Mouse (Mus musculus) liver, embryonic 16.5 days (tissue): ENCODE measurements around the gene Pde1b. TPM values are rescaled to one million over a fixed set of nuclear protein-coding genes. Genes with fewer than 3 reads are reported as not detected.

Experiments
- ATAC-seq: fragments of 200-750 bp; cut with Nextera tagmentation; 2 replicates; pipeline ENCODE4 v1.8.0; 2017; ENCODE audit warnings: low read depth, mild to moderate bottlenecking, moderate number of reproducible peaks, moderate library complexity
- H3K27ac ChIP-seq: fragments of 300-500 bp; sonication (generic); 2 replicates; pipeline ENCODE4 v1.5.1; 2014; ENCODE audit warnings: mild to moderate bottlenecking, low read length
- H3K27me3 ChIP-seq: fragments of 300-500 bp; sonication (generic); 2 replicates; pipeline ENCODE4 v1.6.1; 2014; ENCODE audit warnings: low read depth, low read length, mixed read lengths; ENCODE audit not compliant: control insufficient read depth, insufficient read depth
- H3K36me3 ChIP-seq: fragments of 300-500 bp; sonication (generic); 2 replicates; pipeline ENCODE4 v1.6.1; 2014; ENCODE audit warnings: mild to moderate bottlenecking; ENCODE audit not compliant: control insufficient read depth, insufficient read depth
- H3K4me1 ChIP-seq: fragments of 300-500 bp; sonication (generic); 2 replicates; pipeline ENCODE4 v1.6.1; 2014; ENCODE audit warnings: low read depth, low read length, mixed read lengths; ENCODE audit not compliant: control insufficient read depth
- H3K4me2 ChIP-seq: fragments of 300-500 bp; sonication (generic); 2 replicates; pipeline ENCODE4 v1.6.1; 2014; ENCODE audit warnings: low read depth, low read length, mixed read lengths
- H3K4me3 ChIP-seq: fragments of 300-500 bp; sonication (generic); 2 replicates; pipeline ENCODE4 v1.5.1; 2014; ENCODE audit warnings: low read depth, mild to moderate bottlenecking, low read length
- H3K9ac ChIP-seq: fragments of 300-500 bp; sonication (generic); 2 replicates; pipeline ENCODE4 v1.6.1; 2014; ENCODE audit warnings: low read depth, low read length
- H3K9me3 ChIP-seq: fragments of 300-500 bp; sonication (generic); replicated peaks from 2 replicates; pipeline ENCODE4 v1.6.1; 2016; ENCODE audit warnings: low read length; ENCODE audit not compliant: control insufficient read depth
- WGBS: fragments of 180-500 bp; shearing (Covaris S2); extraction: QIAGEN DNeasy Blood & Tissue Kit; methylation state at CpG from one replicate; pipeline ENCODE4 v1.1.7; 2014; ENCODE audit not compliant: insufficient replicate concordance; 5-methylcytosine and 5-hydroxymethylcytosine counted together
- polyA plus RNA-seq: library from polyadenylated mRNA; unstranded; fragments of >200 nt; fragmentation: Nextera tagmentation; extraction: Ambion mirVana; gene quantifications from 2 replicates; pipeline ENCODE4 v1.2.1, GENCODE M21; 2015

Pde1b gene
- polyA plus RNA-seq, 1 experiment from 2014 or later: 0.31 TPM

GRCm38 (mm10) chr15:103518600-103519385 is 16.0 kb downstream of the Pde1b start:
- Histone ChIP-seq H3K4me2 (no peak overlapping the region), H3K9me3 (no peaks in the 10 kb centered on the region), H3K27ac (no peak overlapping the region), H3K4me3 (no peak overlapping the region), H3K27me3 (no peaks in the 10 kb centered on the region; the same call in 1 of the 2 replicates), H3K9ac (no peak overlapping the region), H3K4me1 (no peaks in the 10 kb centered on the region), H3K36me3 (no peaks in the 10 kb centered on the region)
- ATAC-seq: no peak
- WGBS: 36% methylated on average over 4 of the region's 5 CpGs

- H3K4me2 ChIP-seq: no peak overlapping the region
- H3K9ac ChIP-seq: no peak overlapping the region
- no peak overlapping the region for H3K27ac ChIP-seq
- WGBS: 30% methylated on average over 4 of the region's 4 CpGs
- ATAC-seq: no peak
- H3K4me3 ChIP-seq: no peak overlapping the region
- H3K36me3 ChIP-seq: no peaks in the 10 kb centered on the region
- H3K9me3 ChIP-seq: no peaks in the 10 kb centered on the region
- no peaks in the 10 kb centered on the region for H3K4me1 ChIP-seq
- no peaks in the 10 kb centered on the region for H3K27me3 ChIP-seq
Observed at GRCm38 (mm10) chr15:103519386-103520378, 16.8 kb downstream of the Pde1b start.

- no peak for ATAC-seq
- no peak overlapping the region for H3K27ac ChIP-seq
- no peaks in the 10 kb centered on the region for H3K27me3 ChIP-seq
- H3K9me3 ChIP-seq: no peaks in the 10 kb centered on the region
- no peaks in the 10 kb centered on the region for H3K4me1 ChIP-seq
- 38% methylated on average over 3 of the region's 3 CpGs for WGBS
- H3K9ac ChIP-seq: no peak overlapping the region
- H3K4me3 ChIP-seq: no peak overlapping the region
- H3K4me2 ChIP-seq: no peak overlapping the region
- H3K36me3 ChIP-seq: no peaks in the 10 kb centered on the region
Observed at GRCm38 (mm10) chr15:103522458-103523099, 19.7 kb downstream of the Pde1b start.

GRCm38 (mm10) chr15:103523156-103523555 is 20.3 kb downstream of the Pde1b start:
- Histone ChIP-seq H3K4me2 (no peak overlapping the region), H3K27me3 (no peaks in the 10 kb centered on the region), H3K27ac (no peak overlapping the region), H3K36me3 (no peaks in the 10 kb centered on the region), H3K9me3 (no peaks in the 10 kb centered on the region), H3K4me1 (no peaks in the 10 kb centered on the region), H3K4me3 (no peak overlapping the region), H3K9ac (no peak overlapping the region)
- ATAC-seq: no peak
- WGBS: 58% methylated on average over 3 of the region's 3 CpGs

- Histone ChIP-seq H3K36me3 (no peaks in the 10 kb centered on the region), H3K27ac (no peak overlapping the region), H3K4me1 (no peaks in the 10 kb centered on the region), H3K4me3 (no peak overlapping the region), H3K9ac (no peak overlapping the region), H3K27me3 (peaks cover 5% of the 10 kb centered on the region; the same call in 1 of the 2 replicates), H3K9me3 (no peaks in the 10 kb centered on the region), H3K4me2 (no peak overlapping the region)
- ATAC-seq: peak; percentile 19; the same call in 1 of the 2 replicates
- 8% methylated on average over 5 of the region's 5 CpGs for WGBS
Observed at GRCm38 (mm10) chr15:103530372-103530771, 27.5 kb downstream of the Pde1b start.

GRCm38 (mm10) chr15:103534054-103534620 is 31.3 kb downstream of the Pde1b start:
- Histone ChIP-seq H3K9ac (no peak overlapping the region), H3K27me3 (peaks cover 30% of the 10 kb centered on the region), H3K4me1 (no peaks in the 10 kb centered on the region), H3K27ac (no peak overlapping the region), H3K36me3 (no peaks in the 10 kb centered on the region), H3K4me3 (no peak overlapping the region), H3K4me2 (no peak overlapping the region), H3K9me3 (no peaks in the 10 kb centered on the region)
- no peak for ATAC-seq
- 71% methylated on average over 7 of the region's 7 CpGs for WGBS

GRCm38 (mm10) chr15:103535030-103535429 is 32.2 kb downstream of the Pde1b start:
- WGBS: 55% methylated on average over 2 of the region's 2 CpGs
- no peak overlapping the region for H3K4me2 ChIP-seq
- no peak overlapping the region for H3K27ac ChIP-seq
- no peaks in the 10 kb centered on the region for H3K9me3 ChIP-seq
- H3K9ac ChIP-seq: no peak overlapping the region
- H3K4me1 ChIP-seq: no peaks in the 10 kb centered on the region
- peaks cover 30% of the 10 kb centered on the region for H3K27me3 ChIP-seq
- no peaks in the 10 kb centered on the region for H3K36me3 ChIP-seq
- H3K4me3 ChIP-seq: no peak overlapping the region
- no peak for ATAC-seq

GRCm38 (mm10) chr15:103535786-103536185 is 33.0 kb downstream of the Pde1b start:
- H3K9ac ChIP-seq: no peak overlapping the region
- H3K4me2 ChIP-seq: no peak overlapping the region
- H3K27ac ChIP-seq: no peak overlapping the region
- H3K9me3 ChIP-seq: no peaks in the 10 kb centered on the region
- H3K4me3 ChIP-seq: no peak overlapping the region
- no peaks in the 10 kb centered on the region for H3K4me1 ChIP-seq
- H3K36me3 ChIP-seq: no peaks in the 10 kb centered on the region
- 35% methylated on average over 1 of the region's 1 CpGs for WGBS
- ATAC-seq: no peak
- H3K27me3 ChIP-seq: peaks cover 30% of the 10 kb centered on the region
